Mouse (Mus musculus): ENCODE results near the gene Slc10a7.

DNA sequence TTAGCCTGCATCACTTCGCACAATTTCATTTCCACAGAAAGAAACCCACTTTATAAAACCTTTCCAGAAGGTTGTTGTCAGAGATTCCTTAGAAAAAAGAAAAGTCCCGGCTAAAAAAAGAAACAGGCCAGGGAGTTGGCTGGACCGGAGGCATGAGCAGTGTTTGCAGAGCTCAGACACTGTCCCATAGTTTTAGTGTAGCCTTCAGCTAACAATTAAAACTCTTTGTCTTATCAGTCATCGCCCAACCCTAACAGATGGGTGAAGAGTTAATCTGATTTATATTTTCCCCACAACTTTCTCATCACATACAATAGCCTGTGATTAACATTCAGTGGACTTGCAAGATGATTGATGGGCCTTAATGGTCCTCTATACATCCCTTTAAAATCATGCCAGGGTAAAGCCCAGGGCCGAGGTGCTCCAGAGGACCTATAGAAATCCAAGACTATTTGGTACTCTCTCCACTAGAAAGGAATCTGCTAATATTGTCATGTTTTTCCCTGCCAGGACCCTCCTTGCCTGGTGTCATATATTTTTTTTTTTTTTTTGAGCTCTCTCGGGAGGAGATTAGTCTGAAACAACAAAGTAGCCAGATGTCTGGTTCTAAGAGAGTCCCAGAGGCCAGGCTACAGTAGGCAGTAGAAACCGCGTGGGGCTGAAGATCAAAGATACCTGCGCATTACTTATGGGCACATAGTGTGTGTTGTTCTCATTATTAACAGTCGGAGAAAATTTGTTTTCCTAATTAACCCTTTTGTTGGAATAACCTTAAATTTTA is 41.0 kb downstream of the Slc10a7 start:
- TF ChIP-seq CTCF (IDR thresholded peaks at IDR 0.05; ENCODE audit: extremely low read depth, insufficient read length, insufficient replicate concordance, low read depth, low read length) (no peak), POLR2A (IDR thresholded peaks at IDR 0.05; ENCODE audit: low read depth, low read length) (no peak)
